Mouse (Mus musculus) liver, embryonic 15.5 days (tissue): ENCODE measurements around the gene Pmepa1. TPM values are rescaled to one million over a fixed set of nuclear protein-coding genes. Genes with fewer than 3 reads are reported as not detected.

Experiments used
- ATAC-seq: fragments of 200-750 bp; cut with Nextera tagmentation; 2 replicates; pipeline ENCODE4 v1.8.0; 2017; ENCODE audit warnings: moderate number of reproducible peaks, mild to moderate bottlenecking, moderate library complexity; ENCODE audit not compliant: insufficient read depth
- H3K27ac ChIP-seq: fragments of 300-500 bp; sonication (generic); replicated peaks from 2 replicates; pipeline ENCODE4 v1.5.1; 2015; ENCODE audit warnings: mild to moderate bottlenecking, inconsistent platforms
- H3K27me3 ChIP-seq: fragments of 300-500 bp; sonication (generic); 2 replicates; pipeline ENCODE4 v1.6.1; 2015; ENCODE audit warnings: mild to moderate bottlenecking, inconsistent platforms
- H3K36me3 ChIP-seq: fragments of 300-500 bp; sonication (generic); replicated peaks from 2 replicates; pipeline ENCODE4 v1.6.1; 2015; ENCODE audit warnings: moderate library complexity, mild to moderate bottlenecking, inconsistent platforms
- H3K4me1 ChIP-seq: fragments of 300-500 bp; sonication (generic); replicated peaks from 2 replicates; pipeline ENCODE4 v1.6.1; 2015; ENCODE audit warnings: inconsistent platforms
- H3K4me2 ChIP-seq: fragments of 300-500 bp; sonication (generic); 2 replicates; pipeline ENCODE4 v1.6.1; 2015; ENCODE audit warnings: moderate library complexity, mild to moderate bottlenecking, inconsistent platforms
- H3K4me3 ChIP-seq: fragments of 300-500 bp; sonication (generic); replicated peaks from 2 replicates; pipeline ENCODE4 v1.5.1; 2015; ENCODE audit warnings: mild to moderate bottlenecking, inconsistent platforms
- H3K9ac ChIP-seq: fragments of 300-500 bp; sonication (generic); 2 replicates; pipeline ENCODE4 v1.6.1; 2015; ENCODE audit warnings: moderate library complexity, mild to moderate bottlenecking, inconsistent platforms
- H3K9me3 ChIP-seq: fragments of 300-500 bp; sonication (generic); replicated peaks from 2 replicates; pipeline ENCODE4 v1.6.1; 2016; ENCODE audit warnings: inconsistent platforms
- WGBS: fragments of 180-500 bp; shearing (Covaris S2); methylation state at CpG from one replicate; pipeline ENCODE4 v1.1.7; 2015; ENCODE audit warnings: mixed read lengths; ENCODE audit not compliant: insufficient replicate concordance; 5-methylcytosine and 5-hydroxymethylcytosine counted together
- polyA plus RNA-seq: library from polyadenylated mRNA; unstranded; fragments of >200 nt; fragmentation: Nextera tagmentation; extraction: Ambion mirVana; gene quantifications from 2 replicates; pipeline ENCODE4 v1.2.1, GENCODE M21; 2015

Gene Pmepa1
- polyA plus RNA-seq, 1 experiment from 2014 or later: 0.12 TPM

GRCm38 (mm10) chr2:173293042-173293441 is 16.7 kb upstream of the Pmepa1 start:
- Histone ChIP-seq H3K27ac (no peak overlapping the region), H3K4me3 (no peak overlapping the region), H3K4me1 (no peaks in the 10 kb centered on the region), H3K9ac (no peak overlapping the region), H3K4me2 (no peak overlapping the region), H3K36me3 (no peaks in the 10 kb centered on the region), H3K9me3 (no peaks in the 10 kb centered on the region), H3K27me3 (no peaks in the 10 kb centered on the region)
- no peak for ATAC-seq
- WGBS: 53% methylated on average over 6 of the region's 6 CpGs

- ATAC-seq: no peak
- WGBS: 61% methylated on average over 2 of the region's 2 CpGs
- no peaks in the 10 kb centered on the region for H3K36me3 ChIP-seq
Measured at GRCm38 (mm10) chr2:173292551-173292950, 16.2 kb upstream of the Pmepa1 start.

GRCm38 (mm10) chr2:173290981-173291380 is 14.6 kb upstream of the Pmepa1 start:
- WGBS: 77% methylated on average over 11 of the region's 11 CpGs
- no peak overlapping the region for H3K4me2 ChIP-seq
- H3K4me1 ChIP-seq: no peaks in the 10 kb centered on the region
- no peak overlapping the region for H3K27ac ChIP-seq
- H3K4me3 ChIP-seq: no peak overlapping the region
- H3K27me3 ChIP-seq: no peaks in the 10 kb centered on the region
- no peak overlapping the region for H3K9ac ChIP-seq
- no peak for ATAC-seq
- no peaks in the 10 kb centered on the region for H3K9me3 ChIP-seq
- H3K36me3 ChIP-seq: no peaks in the 10 kb centered on the region

More at GRCm38 (mm10) chr2:173292551-173292950, 16.2 kb upstream of the Pmepa1 start:
- H3K4me1 ChIP-seq: no peaks in the 10 kb centered on the region
- H3K4me2 ChIP-seq: no peak overlapping the region
- no peak overlapping the region for H3K27ac ChIP-seq
- no peak overlapping the region for H3K9ac ChIP-seq
- no peaks in the 10 kb centered on the region for H3K9me3 ChIP-seq
- no peaks in the 10 kb centered on the region for H3K27me3 ChIP-seq
- no peak overlapping the region for H3K4me3 ChIP-seq

- Histone ChIP-seq H3K4me2 (no peak overlapping the region), H3K4me1 (no peaks in the 10 kb centered on the region), H3K27ac (no peak overlapping the region), H3K9ac (no peak overlapping the region), H3K36me3 (no peaks in the 10 kb centered on the region), H3K4me3 (no peak overlapping the region), H3K9me3 (no peaks in the 10 kb centered on the region), H3K27me3 (no peaks in the 10 kb centered on the region)
- 45% methylated on average over 3 of the region's 3 CpGs for WGBS
- ATAC-seq: no peak
Measured at GRCm38 (mm10) chr2:173289928-173290327, 13.6 kb upstream of the Pmepa1 start.

- Histone ChIP-seq H3K4me3 (no peak overlapping the region), H3K9ac (no peak overlapping the region), H3K9me3 (no peaks in the 10 kb centered on the region), H3K4me1 (no peaks in the 10 kb centered on the region), H3K27me3 (no peaks in the 10 kb centered on the region), H3K36me3 (no peaks in the 10 kb centered on the region), H3K4me2 (no peak overlapping the region), H3K27ac (no peak overlapping the region)
- 67% methylated on average over 12 of the region's 12 CpGs for whole genome bisulfite sequencing
- ATAC-seq: no peak
Measured at GRCm38 (mm10) chr2:173285816-173286538, 9.6 kb upstream of the Pmepa1 start.

GRCm38 (mm10) chr2:173284771-173285170 is 8.4 kb upstream of the Pmepa1 start:
- no peak overlapping the region for H3K27ac ChIP-seq
- no peak overlapping the region for H3K4me2 ChIP-seq
- no peaks in the 10 kb centered on the region for H3K4me1 ChIP-seq
- no peak for ATAC-seq
- no peak overlapping the region for H3K9ac ChIP-seq
- WGBS: 58% methylated on average over 6 of the region's 6 CpGs
- H3K9me3 ChIP-seq: no peaks in the 10 kb centered on the region
- no peaks in the 10 kb centered on the region for H3K36me3 ChIP-seq
- no peak overlapping the region for H3K4me3 ChIP-seq
- no peaks in the 10 kb centered on the region for H3K27me3 ChIP-seq

- no peak overlapping the region for H3K4me3 ChIP-seq
- no peaks in the 10 kb centered on the region for H3K36me3 ChIP-seq
- no peak overlapping the region for H3K4me2 ChIP-seq
- WGBS: 69% methylated on average over 8 of the region's 8 CpGs
- H3K4me1 ChIP-seq: no peaks in the 10 kb centered on the region
- H3K27ac ChIP-seq: no peak overlapping the region
- peaks cover 18% of the 10 kb centered on the region for H3K27me3 ChIP-seq
- ATAC-seq: no peak
- H3K9ac ChIP-seq: no peak overlapping the region
- no peaks in the 10 kb centered on the region for H3K9me3 ChIP-seq
Measured at GRCm38 (mm10) chr2:173282191-173282590, 5.9 kb upstream of the Pmepa1 start.

GRCm38 (mm10) chr2:173281021-173281937 is 4.9 kb upstream of the Pmepa1 start:
- Histone ChIP-seq H3K27me3 (peaks cover 27% of the 10 kb centered on the region), H3K4me2 (no peak overlapping the region), H3K27ac (no peak overlapping the region), H3K36me3 (no peaks in the 10 kb centered on the region), H3K9me3 (no peaks in the 10 kb centered on the region), H3K9ac (no peak overlapping the region), H3K4me3 (no peak overlapping the region), H3K4me1 (no peaks in the 10 kb centered on the region)
- WGBS: 53% methylated on average over 9 of the region's 9 CpGs
- ATAC-seq: no peak

- no peak for ATAC-seq
- H3K4me1 ChIP-seq: 0 out of 2 replicates have a peak, but pooled peaks cover 8% of the 10 kb centered on the region
- no peak overlapping the region for H3K9ac ChIP-seq
- H3K36me3 ChIP-seq: no peaks in the 10 kb centered on the region
- H3K4me3 ChIP-seq: no peak overlapping the region
- WGBS: 54% methylated on average over 16 of the region's 16 CpGs
- H3K27ac ChIP-seq: no peak overlapping the region
- H3K27me3 ChIP-seq: peaks cover 49% of the 10 kb centered on the region
- no peak overlapping the region for H3K4me2 ChIP-seq
- no peaks in the 10 kb centered on the region for H3K9me3 ChIP-seq
Measured at GRCm38 (mm10) chr2:173278846-173279580, 2.7 kb upstream of the Pmepa1 start.

- peak overlapping the region; percentile 68 for H3K4me2 ChIP-seq
- H3K27me3 ChIP-seq: peaks cover 71% of the 10 kb centered on the region
- H3K27ac ChIP-seq: no peak overlapping the region
- H3K9ac ChIP-seq: no peak overlapping the region
- WGBS: 12% methylated on average over 12 of the region's 12 CpGs
- peak overlapping the region; percentile 51 for H3K4me3 ChIP-seq
- no peak for ATAC-seq
- H3K36me3 ChIP-seq: no peaks in the 10 kb centered on the region
- H3K4me1 ChIP-seq: 0 out of 2 replicates have a peak, but pooled peaks cover 8% of the 10 kb centered on the region
- H3K9me3 ChIP-seq: no peaks in the 10 kb centered on the region
Measured at GRCm38 (mm10) chr2:173276859-173277258, 526 bp upstream of the Pmepa1 start.
